Mouse (Mus musculus) left cerebral cortex, adult 8-10 months (tissue): Measurements from ENCODE around the gene Klk1. TPM values are rescaled to one million over a fixed set of nuclear protein-coding genes. Genes with fewer than 3 reads are reported as not detected.
A peak's percentile ranks its signal among the peaks of the same experiment; 100 is the strongest.
"Not testable (repeated sequence)": the region's sequence is repeated elsewhere in the genome, so short reads cannot be mapped to it uniquely, and the experiment has no call there.

Experiments used
- DNase-seq, 2 experiments: peaks; one replicate each; pipeline ENCODE4 v3.0.0; 2022; ENCODE audit warnings: low spot score in 2 of 2
- total RNA-seq, 4 experiments: library from RNA; stranded (reverse); gene quantifications; 2 replicates each; pipeline ENCODE4 v1.2.4; 2022

Klk1 gene
- total RNA-seq = not detected

- DNase-seq = no peak
These were observed at the start of gene Klk1 for GRCm38 (mm10) chr7:44225076-44225475. Gene Klk1 (plus strand): TSS chr7:44225360.

GRCm38 (mm10) chr7:44179299-44180045 is 45.7 kb upstream of the Klk1 start:
- DNase-seq = no peak

- not testable (repeated sequence) for DNase-seq
These were observed 38.6 kb upstream of the Klk1 start for GRCm38 (mm10) chr7:44186516-44186915.

GRCm38 (mm10) chr7:44187936-44188335 is 37.2 kb upstream of the Klk1 start, which contains the start of gene Klk1b24:
Gene Klk1b24 (plus strand): TSS chr7:44188236.
- DNase-seq = not testable (repeated sequence)

GRCm38 (mm10) chr7:44193466-44193865 is 31.7 kb upstream of the Klk1 start:
- not testable (repeated sequence) for DNase-seq

DNA sequence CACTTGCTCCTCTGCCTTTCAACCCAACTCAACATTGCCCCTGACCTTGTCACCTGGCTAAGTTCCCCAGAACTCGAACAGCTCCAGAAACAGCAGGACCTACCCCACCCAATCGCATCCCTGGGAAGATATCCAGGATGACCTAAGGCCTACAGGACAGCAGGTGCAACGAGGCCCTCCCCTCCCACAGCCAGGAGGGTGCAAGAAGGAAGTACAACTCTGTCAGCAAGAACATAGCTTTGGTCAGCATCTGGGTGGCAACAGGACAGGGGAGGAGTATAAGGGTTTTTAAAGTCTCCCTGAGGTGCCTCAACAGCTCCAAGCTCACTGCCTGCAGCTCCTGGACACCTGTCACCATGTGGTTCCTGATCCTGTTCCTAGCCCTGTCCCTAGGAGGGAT is 27.3 kb upstream of the Klk1 start, which contains the start of gene Klk1b3:
Klk1b3 (plus strand) TSS at position 301 of the 400 bp plus-strand sequence.
- no peak for DNase-seq

DNA sequence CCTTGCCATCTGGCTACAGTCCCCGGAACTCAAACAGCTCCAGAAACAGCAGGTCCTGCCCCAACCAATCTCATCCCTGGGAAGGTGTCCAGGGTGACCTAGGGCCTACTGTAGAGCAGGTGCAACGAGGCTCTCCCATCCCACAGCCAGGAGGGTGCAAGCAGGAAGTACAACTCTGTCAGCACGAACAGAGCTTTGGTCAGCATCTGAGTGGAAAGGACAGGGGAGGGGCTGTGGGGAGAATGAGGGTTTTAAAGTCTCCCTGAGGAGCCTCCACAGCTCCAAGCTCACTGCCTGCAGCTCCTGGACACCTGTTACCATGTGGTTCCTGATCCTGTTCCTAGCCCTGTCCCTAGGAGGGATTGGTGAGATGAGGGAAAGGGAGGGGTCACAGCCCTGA is 18.0 kb upstream of the Klk1 start, which contains the start of gene Klk1b4:
Klk1b4 (plus strand) TSS at position 301 of the 400 bp plus-strand sequence.
- DNase-seq = not testable (repeated sequence)

DNA sequence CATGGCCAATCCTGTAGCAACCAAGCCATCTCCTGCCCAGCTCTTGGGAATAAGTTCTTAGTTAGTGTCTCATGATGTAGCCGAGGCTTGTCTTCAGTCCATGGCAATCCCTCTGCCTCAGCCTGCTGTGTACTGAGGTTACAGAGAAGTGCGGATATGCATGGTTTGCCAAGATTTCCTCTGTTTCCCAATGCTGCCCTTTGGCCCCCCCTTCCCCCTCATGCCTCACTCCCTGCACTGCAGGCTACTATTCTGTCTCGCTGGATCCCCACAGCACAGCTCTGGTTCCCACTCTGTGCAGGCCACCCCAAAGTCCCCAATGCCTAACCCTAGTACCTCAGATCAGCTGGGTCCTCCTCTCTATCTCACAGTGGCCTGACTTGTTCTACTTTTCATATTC is 16.9 kb upstream of the Klk1 start:
- DNase-seq = no peak

DNA sequence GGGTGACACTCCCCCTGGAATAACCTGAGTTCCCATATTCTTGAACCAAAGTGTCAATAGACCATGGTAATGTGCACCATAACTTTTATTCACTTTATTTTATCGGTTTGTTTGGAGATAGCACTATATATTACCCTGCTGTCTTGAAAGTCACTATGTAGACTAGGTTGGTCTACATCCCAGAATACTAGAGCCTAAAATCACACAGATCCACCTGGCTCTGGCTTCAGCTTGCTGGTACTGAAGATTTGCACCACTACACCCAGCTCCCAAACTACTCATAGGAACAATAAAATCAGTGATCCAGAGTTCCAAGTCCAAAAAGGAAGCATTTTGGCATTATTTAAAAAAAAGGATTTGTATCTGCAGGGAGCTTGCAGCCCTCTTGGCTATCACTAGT is 9.5 kb upstream of the Klk1 start, which contains the start of gene Klk1b5:
Klk1b5 (plus strand) TSS at position 301 of the 400 bp plus-strand sequence.
- DNase-seq = no peak

DNA sequence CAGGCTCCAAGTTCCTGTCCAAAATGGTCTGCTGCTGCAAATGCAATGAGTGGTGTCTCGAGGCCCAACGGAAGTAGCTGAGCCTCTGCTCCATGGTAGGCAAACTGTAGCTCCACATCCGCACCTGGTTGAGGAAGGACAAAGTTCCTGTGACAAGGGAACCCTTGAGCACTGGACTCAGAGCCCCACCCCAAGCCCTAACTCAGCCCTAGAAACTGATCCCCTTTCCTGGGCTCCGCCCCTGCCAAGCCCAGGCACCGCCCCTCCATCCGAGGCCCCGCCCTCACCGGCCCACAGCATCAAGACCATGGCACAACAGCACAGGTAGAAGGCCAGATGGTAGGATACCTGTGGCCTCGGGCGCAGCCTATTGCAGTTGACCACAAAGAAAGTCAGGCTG is 3.6 kb upstream of the Klk1 start:
- DNase-seq = not testable (repeated sequence)

- not testable (repeated sequence) for DNase-seq
These were observed 2.8 kb upstream of the Klk1 start for GRCm38 (mm10) chr7:44222335-44222734.

- DNase-seq = no peak
These were observed 10.7 kb downstream of the Klk1 start, which contains the start of gene Gm36864 for GRCm38 (mm10) chr7:44235909-44236308. Gene Gm36864 (plus strand): TSS chr7:44236177.

GRCm38 (mm10) chr7:44239913-44240312 is 14.8 kb downstream of the Klk1 start:
- no peak for DNase-seq

DNA sequence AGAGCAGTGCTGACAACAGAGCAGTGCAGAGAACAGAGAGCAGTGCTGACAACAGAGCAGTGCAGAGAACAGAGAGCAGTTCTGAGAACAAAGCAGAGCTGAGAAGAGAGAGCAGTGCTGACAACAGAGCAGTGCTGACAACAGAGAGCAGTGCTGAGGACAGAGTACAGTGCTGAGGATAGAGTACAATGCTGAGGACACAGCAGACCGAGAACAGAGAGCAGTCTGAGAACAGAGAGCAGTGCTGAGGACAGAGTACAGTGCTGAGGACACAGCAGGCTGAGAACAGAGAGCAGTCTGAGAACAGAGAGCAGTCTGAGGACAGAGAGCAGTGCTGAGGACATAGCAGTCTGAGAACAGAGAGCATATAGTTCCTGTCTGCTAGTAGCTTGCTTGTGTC is 15.6 kb downstream of the Klk1 start:
- no peak for DNase-seq

DNA sequence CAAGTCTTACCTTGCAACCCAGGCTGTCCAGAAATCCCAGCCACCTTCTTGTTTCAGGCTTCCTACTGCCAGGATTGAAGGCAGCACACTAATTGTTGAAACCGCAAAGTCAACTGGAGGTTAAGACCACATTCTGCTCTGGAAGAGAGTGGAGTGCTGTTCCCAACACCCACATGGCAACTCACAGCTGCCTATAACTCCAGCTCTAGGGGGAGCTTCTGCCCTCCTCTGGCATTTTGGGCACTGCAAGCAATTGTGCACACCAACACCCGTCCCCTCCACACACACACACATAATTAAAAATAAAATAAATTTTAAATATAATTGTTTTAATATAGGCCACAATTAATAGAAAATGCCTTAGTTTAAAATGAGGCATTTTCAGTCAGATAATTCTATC is 16.0 kb downstream of the Klk1 start:
- no peak for DNase-seq

GRCm38 (mm10) chr7:44244080-44244479 is 18.9 kb downstream of the Klk1 start:
- DNase-seq = no peak

DNA sequence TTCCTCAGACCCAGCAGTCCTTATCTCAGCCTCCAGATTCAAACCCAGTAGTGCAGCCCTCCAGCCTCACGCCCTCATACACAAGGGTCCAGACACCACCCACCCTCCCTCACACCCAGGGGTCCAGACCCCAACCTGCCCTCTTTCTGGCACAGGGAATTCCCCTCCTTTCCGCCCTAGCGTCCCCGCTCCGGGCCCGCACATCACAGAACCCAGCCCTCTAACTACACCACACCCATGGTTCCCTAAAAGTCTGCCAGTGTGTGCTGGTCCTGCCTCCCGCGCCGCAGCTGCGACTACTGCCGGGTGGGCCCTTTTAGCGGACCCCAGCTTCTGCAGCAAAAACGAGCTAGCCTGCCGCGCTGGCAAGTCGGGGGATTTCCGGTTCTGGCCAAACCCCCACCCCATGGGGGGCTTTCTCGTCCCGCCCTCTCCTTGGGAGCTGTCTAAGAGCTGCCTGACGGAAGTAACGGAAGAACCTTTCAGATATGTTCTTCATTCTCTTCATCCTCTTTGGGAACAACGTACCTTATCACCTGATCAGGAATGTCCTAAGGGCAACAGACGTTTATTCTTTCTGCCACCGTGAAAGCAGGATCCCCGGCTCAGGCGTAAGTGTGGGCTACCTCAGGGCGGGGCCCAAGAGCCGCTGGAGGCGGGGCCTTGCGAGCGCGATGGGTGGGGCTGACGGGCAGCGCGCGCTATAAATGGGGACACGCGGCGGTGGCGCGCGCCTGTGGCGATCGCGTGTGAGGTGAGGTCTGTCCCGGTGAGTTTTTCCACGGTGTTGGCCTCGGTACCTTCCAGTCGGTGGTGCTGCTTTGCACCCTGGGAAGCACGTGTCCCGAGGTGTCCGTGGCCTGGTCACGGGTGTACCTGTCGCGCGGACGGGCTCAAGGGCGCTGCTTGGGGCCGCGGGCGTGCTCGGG is 21.2 kb downstream of the Klk1 start, which contains the start of the genes 1700028J19Rik and 2410002F23Rik:
1700028J19Rik (minus strand) TSS at position 641 of the 929 bp plus-strand sequence.
2410002F23Rik (plus strand) TSS at position 668 of the 929 bp plus-strand sequence.
- peak; percentile 86 to 87 for DNase-seq

DNA sequence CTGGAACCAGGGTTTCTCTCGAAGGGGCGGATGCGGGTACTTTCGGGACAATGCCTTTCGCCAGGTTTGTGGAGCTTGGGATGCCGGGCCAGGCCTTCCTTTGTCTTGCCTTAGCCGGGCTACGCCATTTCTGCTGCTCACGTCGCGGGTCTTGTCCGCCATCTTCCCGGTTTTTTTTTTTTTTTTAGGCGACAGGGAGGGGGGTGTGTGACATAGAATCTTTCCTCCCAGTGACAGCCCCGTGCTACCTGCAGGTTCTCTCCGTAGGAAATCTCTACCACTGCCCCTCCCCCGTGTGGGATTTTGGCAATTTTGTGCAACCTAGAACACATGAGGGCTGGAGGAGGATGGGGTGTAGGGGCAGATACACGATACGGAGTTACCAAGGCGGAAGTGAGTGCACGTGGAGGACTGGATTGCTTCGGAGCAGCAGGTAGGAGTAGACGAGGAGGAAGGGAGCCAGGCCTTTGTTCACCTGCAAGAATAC is 21.9 kb downstream of the Klk1 start:
- peak in 1 of 2 experiments; percentile 58 for DNase-seq

DNA sequence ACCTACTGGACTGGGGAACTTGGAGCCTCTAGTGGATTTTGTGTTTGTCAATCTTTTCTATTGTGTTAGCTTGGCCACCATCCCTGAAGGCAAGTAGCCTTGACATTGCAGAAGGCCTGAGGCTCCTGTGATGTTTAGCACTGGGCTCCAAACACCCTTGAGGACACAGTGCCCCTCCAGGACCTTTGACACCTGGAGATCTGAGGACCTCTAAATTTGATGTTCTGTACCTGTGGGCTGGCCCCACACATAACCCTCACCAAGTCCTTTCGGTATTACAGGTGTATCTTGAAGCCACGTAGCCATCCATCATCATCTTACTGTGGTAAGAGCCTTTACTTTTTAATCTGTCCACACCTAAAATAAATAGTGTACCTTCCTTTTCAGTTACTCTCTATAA is 22.8 kb downstream of the Klk1 start:
- no peak for DNase-seq

- no peak for DNase-seq
These were observed 24.1 kb downstream of the Klk1 start for GRCm38 (mm10) chr7:44249248-44249647.

- DNase-seq = not testable (repeated sequence)
These were observed 25.6 kb downstream of the Klk1 start for GRCm38 (mm10) chr7:44250732-44251275.
